Mouse (Mus musculus): ENCODE data around the gene Ifne.

- TF ChIP-seq CTCF (IDR thresholded peaks at IDR 0.05 in 2 of 3, conservative IDR thresholded peaks at IDR 0.05 in 1 of 3; ENCODE audit: control insufficient read depth in 1 of 3, insufficient read depth in 1 of 3, low read depth in 2 of 3, low read length in 3 of 3, poor library complexity in 1 of 3, severe bottlenecking in 1 of 3) (no peak), CHD1 (IDR thresholded peaks at IDR 0.05; ENCODE audit: low read depth, low read length) (no peak), ZKSCAN1 (IDR thresholded peaks at IDR 0.05; ENCODE audit: low read depth, low read length) (no peak), POLR2AphosphoS5 (IDR thresholded peaks at IDR 0.05; ENCODE audit: borderline replicate concordance, low read depth, low read length) (no peak), POLR2A (IDR thresholded peaks at IDR 0.05; ENCODE audit: control insufficient read depth in 1 of 2, insufficient read depth in 1 of 2, low read depth in 1 of 2, low read length in 2 of 2, poor library complexity in 1 of 2) (no peak), ZC3H11A (IDR thresholded peaks at IDR 0.05; ENCODE audit: low read depth, low read length) (no peak)
Observed at GRCm38 (mm10) chr4:88927850-88928249, 47.8 kb upstream of the Ifne start.
